Mouse (Mus musculus) inflammation-experienced regulatory T-cells, adult 16 weeks (primary cell): ENCODE measurements around the gene Itch. TPM values are rescaled to one million over a fixed set of nuclear protein-coding genes. Genes with fewer than 3 reads are reported as not detected.

ENCODE experiments used
- polyA plus RNA-seq: library from polyadenylated mRNA; unstranded; fragments of 100-300 nt; shearing (Covaris generic); gene quantifications from one replicate; pipeline ENCODE4 v1.2.1, GENCODE M21; 2017

The Itch gene
- 112 TPM for polyA plus RNA-seq

GRCm38 (mm10) chr2:155133011-155133976 lies at the start of gene Itch:
Itch (plus strand) TSS chr2:155133509.

GRCm38 (mm10) chr2:155236362-155236992 lies 103.2 kb downstream of the Itch start, which contains the start of gene Dynlrb1:
Dynlrb1 (plus strand) TSS chr2:155236533.

GRCm38 (mm10) chr2:155276195-155276594 lies 142.9 kb downstream of the Itch start, which contains the start of gene Map1lc3a:
Map1lc3a (plus strand) TSS chr2:155276297.

Other genes starting within 250 kb of the Itch start
- gene Eif2s2, start 240.6 kb upstream of the Itch start, polyA plus RNA-seq = 56.4 TPM
- gene Gm14226, start 115.2 kb upstream of the Itch start, polyA plus RNA-seq = not detected
- gene Ahcy, start 59.0 kb upstream of the Itch start, polyA plus RNA-seq = 35.6 TPM
- gene Dynlrb1, start 103.0 kb downstream of the Itch start, polyA plus RNA-seq = 304 TPM
- 1.8 TPM for gene Map1lc3a, start 142.8 kb downstream of the Itch start, polyA plus RNA-seq
- gene Pigu, start 223.9 kb downstream of the Itch start, polyA plus RNA-seq = 53.0 TPM
- 1.8 TPM for gene Trp53inp2, start 247.6 kb downstream of the Itch start, polyA plus RNA-seq